Mouse (Mus musculus): ENCODE measurements around the gene Msgn1. TPM values are rescaled to one million over a fixed set of nuclear protein-coding genes. Genes with fewer than 3 reads are reported as not detected.

The Msgn1 gene
- polyA plus RNA-seq, 1 experiment from 2014 or later: not detected

- no peak overlapping the region for H3K4me2 ChIP-seq
- ATAC-seq (ENCODE audit: insufficient number of reproducible peaks, low FRiP score, low TSS enrichment, low read depth): no peak
Observed at GRCm38 (mm10) chr12:11216454-11216853, 7.7 kb upstream of the Msgn1 start.

GRCm38 (mm10) chr12:11215555-11215954 lies 6.8 kb upstream of the Msgn1 start:
- Histone ChIP-seq H3K4me1 (no peaks in the 10 kb centered on the region), H3K27me3 (no peaks in the 10 kb centered on the region), H3K27ac (no peak overlapping the region), H3K4me2 (no peak overlapping the region), H3K9me3 (no peaks in the 10 kb centered on the region), H3K9ac (no peak overlapping the region), H3K4me3 (no peak overlapping the region), H3K36me3 (no peaks in the 10 kb centered on the region)
- WGBS: 70% methylated on average over 2 of the region's 2 CpGs
- ATAC-seq (ENCODE audit: insufficient number of reproducible peaks, low FRiP score, low TSS enrichment, low read depth): no peak

More at GRCm38 (mm10) chr12:11216454-11216853, 7.7 kb upstream of the Msgn1 start:
- H3K9ac ChIP-seq: no peak overlapping the region
- H3K4me1 ChIP-seq: no peaks in the 10 kb centered on the region; the same call in 1 of the 2 replicates
- no peaks in the 10 kb centered on the region for H3K36me3 ChIP-seq
- 75% methylated on average over 3 of the region's 3 CpGs for WGBS
- H3K27me3 ChIP-seq: no peaks in the 10 kb centered on the region
- no peaks in the 10 kb centered on the region for H3K9me3 ChIP-seq
- H3K4me3 ChIP-seq: no peak overlapping the region
- H3K27ac ChIP-seq: no peak overlapping the region

GRCm38 (mm10) chr12:11214776-11215175 lies 6.0 kb upstream of the Msgn1 start:
- no peak for ATAC-seq (ENCODE audit: insufficient number of reproducible peaks, low FRiP score, low TSS enrichment, low read depth)
- Histone ChIP-seq H3K27me3 (no peaks in the 10 kb centered on the region), H3K4me1 (no peaks in the 10 kb centered on the region), H3K9me3 (no peaks in the 10 kb centered on the region), H3K4me3 (no peak overlapping the region), H3K27ac (no peak overlapping the region), H3K4me2 (no peak overlapping the region), H3K9ac (no peak overlapping the region), H3K36me3 (no peaks in the 10 kb centered on the region)

GRCm38 (mm10) chr12:11212881-11213280 lies 4.1 kb upstream of the Msgn1 start:
- Histone ChIP-seq H3K4me1 (peaks cover 10% of the 10 kb centered on the region), H3K9me3 (no peaks in the 10 kb centered on the region), H3K4me3 (no peak overlapping the region), H3K36me3 (no peaks in the 10 kb centered on the region), H3K27me3 (peaks cover 9% of the 10 kb centered on the region; the same call in 1 of the 2 replicates), H3K27ac (no peak overlapping the region), H3K9ac (no peak overlapping the region), H3K4me2 (no peak overlapping the region)
- ATAC-seq (ENCODE audit: insufficient number of reproducible peaks, low FRiP score, low TSS enrichment, low read depth): no peak
- 38% methylated on average over 1 of the region's 1 CpGs for WGBS

GRCm38 (mm10) chr12:11210361-11210760 lies 1.6 kb upstream of the Msgn1 start:
- no peaks in the 10 kb centered on the region for H3K36me3 ChIP-seq
- no peak for ATAC-seq (ENCODE audit: insufficient number of reproducible peaks, low FRiP score, low TSS enrichment, low read depth)
- H3K9ac ChIP-seq: no peak overlapping the region
- H3K27ac ChIP-seq: no peak overlapping the region
- H3K4me3 ChIP-seq: no peak overlapping the region
- peaks cover 9% of the 10 kb centered on the region; the same call in 1 of the 2 replicates for H3K27me3 ChIP-seq
- H3K4me1 ChIP-seq: peaks cover 10% of the 10 kb centered on the region
- no peak overlapping the region for H3K4me2 ChIP-seq
- H3K9me3 ChIP-seq: no peaks in the 10 kb centered on the region
- WGBS: 65% methylated on average over 3 of the region's 3 CpGs

- no peak overlapping the region for H3K4me3 ChIP-seq
- peaks cover 9% of the 10 kb centered on the region; the same call in 1 of the 2 replicates for H3K27me3 ChIP-seq
- no peaks in the 10 kb centered on the region for H3K9me3 ChIP-seq
- no peak overlapping the region for H3K4me2 ChIP-seq
- 43% methylated on average over 5 of the region's 5 CpGs for WGBS
- peaks cover 11% of the 10 kb centered on the region for H3K4me1 ChIP-seq
- ATAC-seq (ENCODE audit: insufficient number of reproducible peaks, low FRiP score, low TSS enrichment, low read depth): no peak
- no peaks in the 10 kb centered on the region for H3K36me3 ChIP-seq
- H3K9ac ChIP-seq: no peak overlapping the region
- no peak overlapping the region for H3K27ac ChIP-seq
Observed at GRCm38 (mm10) chr12:11209636-11210035, 864 bp upstream of the Msgn1 start.

- Histone ChIP-seq H3K4me1 (peaks cover 25% of the 10 kb centered on the region), H3K27me3 (peaks cover 9% of the 10 kb centered on the region; the same call in 1 of the 2 replicates), H3K9me3 (no peaks in the 10 kb centered on the region), H3K4me2 (no peak overlapping the region), H3K4me3 (no peak overlapping the region), H3K9ac (no peak overlapping the region), H3K36me3 (no peaks in the 10 kb centered on the region), H3K27ac (no peak overlapping the region)
- 66% methylated on average over 4 of the region's 4 CpGs for WGBS
- no peak for ATAC-seq (ENCODE audit: insufficient number of reproducible peaks, low FRiP score, low TSS enrichment, low read depth)
Observed at GRCm38 (mm10) chr12:11206321-11206720, 2.5 kb downstream of the Msgn1 start.

GRCm38 (mm10) chr12:11203694-11204665 lies 4.8 kb downstream of the Msgn1 start:
- no peak overlapping the region for H3K4me3 ChIP-seq
- H3K4me1 ChIP-seq: peaks cover 21% of the 10 kb centered on the region
- peak; percentile 77 for ATAC-seq (ENCODE audit: insufficient number of reproducible peaks, low FRiP score, low TSS enrichment, low read depth)
- H3K9ac ChIP-seq: no peak overlapping the region
- H3K27me3 ChIP-seq: peaks cover 9% of the 10 kb centered on the region; the same call in 1 of the 2 replicates
- H3K4me2 ChIP-seq: peak overlapping the region; percentile 25
- WGBS: 34% methylated on average over 18 of the region's 18 CpGs
- H3K36me3 ChIP-seq: no peaks in the 10 kb centered on the region
- no peaks in the 10 kb centered on the region for H3K9me3 ChIP-seq
- peak overlapping the region; percentile 88 for H3K27ac ChIP-seq

GRCm38 (mm10) chr12:11202476-11202875 lies 6.3 kb downstream of the Msgn1 start:
- no peak for ATAC-seq (ENCODE audit: insufficient number of reproducible peaks, low FRiP score, low TSS enrichment, low read depth)
- H3K27ac ChIP-seq: no peak overlapping the region
- H3K4me3 ChIP-seq: no peak overlapping the region

GRCm38 (mm10) chr12:11200711-11201110 lies 8.1 kb downstream of the Msgn1 start:
- Histone ChIP-seq H3K27ac (no peak overlapping the region), H3K9me3 (no peaks in the 10 kb centered on the region), H3K4me1 (peaks cover 18% of the 10 kb centered on the region), H3K9ac (no peak overlapping the region), H3K4me3 (no peak overlapping the region), H3K4me2 (no peak overlapping the region), H3K36me3 (no peaks in the 10 kb centered on the region), H3K27me3 (no peaks in the 10 kb centered on the region)
- ATAC-seq (ENCODE audit: insufficient number of reproducible peaks, low FRiP score, low TSS enrichment, low read depth): no peak
- 93% methylated on average over 12 of the region's 12 CpGs for WGBS

More at GRCm38 (mm10) chr12:11202476-11202875, 6.3 kb downstream of the Msgn1 start:
- 75% methylated on average over 8 of the region's 8 CpGs for WGBS
- no peaks in the 10 kb centered on the region for H3K27me3 ChIP-seq
- no peaks in the 10 kb centered on the region for H3K9me3 ChIP-seq
- peaks cover 15% of the 10 kb centered on the region for H3K4me1 ChIP-seq
- no peaks in the 10 kb centered on the region for H3K36me3 ChIP-seq
- H3K4me2 ChIP-seq: no peak overlapping the region
- H3K9ac ChIP-seq: no peak overlapping the region

GRCm38 (mm10) chr12:11198551-11198950 lies 10.2 kb downstream of the Msgn1 start:
- WGBS: 54% methylated on average over 2 of the region's 2 CpGs
- Histone ChIP-seq H3K27me3 (no peaks in the 10 kb centered on the region), H3K9ac (no peak overlapping the region), H3K27ac (no peak overlapping the region), H3K4me1 (peaks cover 8% of the 10 kb centered on the region; the same call in 1 of the 2 replicates), H3K36me3 (no peaks in the 10 kb centered on the region), H3K4me2 (no peak overlapping the region), H3K9me3 (no peaks in the 10 kb centered on the region), H3K4me3 (no peak overlapping the region)
- ATAC-seq (ENCODE audit: insufficient number of reproducible peaks, low FRiP score, low TSS enrichment, low read depth): no peak

- no peak overlapping the region for H3K4me2 ChIP-seq
- no peak overlapping the region for H3K9ac ChIP-seq
- ATAC-seq (ENCODE audit: insufficient number of reproducible peaks, low FRiP score, low TSS enrichment, low read depth): no peak
- no peaks in the 10 kb centered on the region for H3K36me3 ChIP-seq
- WGBS: 34% methylated on average over 4 of the region's 4 CpGs
- H3K27ac ChIP-seq: no peak overlapping the region
- H3K4me3 ChIP-seq: no peak overlapping the region
- 0 out of 2 replicates have a peak, but pooled peaks cover 3% of the 10 kb centered on the region for H3K4me1 ChIP-seq
- H3K9me3 ChIP-seq: no peaks in the 10 kb centered on the region
- no peaks in the 10 kb centered on the region for H3K27me3 ChIP-seq
Observed at GRCm38 (mm10) chr12:11198026-11198425, 10.7 kb downstream of the Msgn1 start.
